13 mouse cellular contexts compared by ENCODE assay signal in the genomic region with DNA sequence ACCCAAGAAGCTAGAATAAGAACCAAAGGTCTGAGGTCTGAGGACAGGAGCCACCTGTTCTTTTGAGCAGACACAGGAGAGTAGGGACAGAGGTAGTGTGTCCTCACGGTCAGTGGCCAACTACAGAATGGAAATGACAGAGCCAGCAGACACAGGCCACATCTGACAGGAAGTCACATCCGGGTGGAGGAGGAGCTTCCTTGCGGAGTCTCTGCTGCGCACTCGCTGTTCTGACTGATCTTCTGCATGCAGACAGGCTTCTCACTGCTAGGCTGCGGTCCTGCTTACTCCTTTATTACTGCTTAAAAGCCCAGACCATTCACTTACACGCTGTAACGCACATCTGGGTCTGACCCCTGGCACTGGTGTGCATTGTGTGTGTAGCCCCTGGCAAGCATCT. TPM values are rescaled to one million over a fixed set of nuclear protein-coding genes. Genes with fewer than 3 reads are reported as not detected.
A peak's percentile ranks its signal among the peaks of the same experiment; 100 is the strongest.
DNase-seq lines count a peak whose midpoint lies in the region.
"Had no signal": no experiment of that assay in that cellular context is flagged by ENCODE, and none has a peak within 500 bp of the region (broad histone marks: within the 10 kb centered on the region; RNA-seq: fewer than 3 reads in every experiment).

No protein-coding gene starts in this region.

- intact Hi-C loops in heart, postnatal 36 days (cut with DNase I): no loop called here

- DNase-seq in adrenal gland, adult 2 months: peak; percentile 9
- no peak for DNase-seq in adrenal gland, postnatal 10 days
- peak; percentile 26 to 43 for DNase-seq in kidney, adult 8-10 months
- no peak for DNase-seq in kidney, adult 11 months
- DNase-seq in heart, postnatal 36 days: peak; percentile 53 to 59
- peak; percentile 61 for DNase-seq in lung, postnatal 10 days
- DNase-seq in cerebellum, postnatal 10 days: no peak
- no peak for DNase-seq in ovary, postnatal 14 days (ENCODE audit: low spot score)
- DNase-seq: adrenal gland, postnatal 25 days; forebrain, postnatal 0 days; gastrocnemius, postnatal 14 days; layer of hippocampus, adult 9-11 months; right cerebral cortex, adult 18-20 months had no signal

RNA-seq across cellular contexts. Expression of a gene that starts 9.0 kb away (rescaled TPM):
- total RNA-seq in adrenal gland, adult 2 months (2021): 10 to 100 TPM; 30.0 to 31.0 TPM
- polyA plus RNA-seq in adrenal gland, adult 2 months (2012; rRNA removed): 85.3 and 95.4 TPM in 2 replicates
- 10 to 100 TPM; 35.0 to 43.6 TPM for total RNA-seq in adrenal gland, postnatal 10 days (2021)
- total RNA-seq in heart, postnatal 36 days (2021): 10 to 100 TPM; 87.7 to 90.5 TPM

RNA-seq across cellular contexts. Expression of a gene that starts 26.4 kb away (rescaled TPM):
- total RNA-seq in adrenal gland, adult 2 months (2021): 1 to 10 TPM; 6.1 to 6.2 TPM
- 4.2 and 5.0 TPM in 2 replicates for polyA plus RNA-seq in adrenal gland, adult 2 months (2012; rRNA removed)
- total RNA-seq in adrenal gland, postnatal 10 days (2021): 10 to 100 TPM in 1 of 2 experiments, 1 to 10 TPM in 1; 7.5 to 12.1 TPM
- total RNA-seq in heart, postnatal 36 days (2021): 1 to 10 TPM; 4.3 to 5.9 TPM

RNA-seq across cellular contexts. Expression of a gene that starts 45.3 kb away (rescaled TPM):
- total RNA-seq in adrenal gland, adult 2 months (2021): 10 to 100 TPM; 18.7 to 26.7 TPM
- polyA plus RNA-seq in adrenal gland, adult 2 months (2012; rRNA removed): 29.0 and 43.2 TPM in 2 replicates
- 10 to 100 TPM; 24.3 to 34.0 TPM for total RNA-seq in adrenal gland, postnatal 10 days (2021)
- total RNA-seq in heart, postnatal 36 days (2021): 10 to 100 TPM; 27.0 to 45.2 TPM

Comparison
In these comparisons a context has a peak if more than half of its experiments do, and no peak if none do; other contexts are left out.
1. DNase-seq: peak in adrenal gland, adult 2 months (single experiment), kidney, adult 8-10 months (2 of 2), heart, postnatal 36 days (2 of 2) and lung, postnatal 10 days (single experiment); none in adrenal gland, postnatal 10 days (single experiment), kidney, adult 11 months (single experiment), cerebellum, postnatal 10 days (0 of 2) and ovary, postnatal 14 days (single experiment).